Comparison of ENCODE assay signal across 12 mouse cellular contexts in genomic region chr17:71986998-71987397, GRCm38 (mm10).
DNase-seq lines count a peak whose midpoint lies in the region; ATAC-seq and TF ChIP-seq lines count a peak whose summit lies in the region.
"Had no signal": no experiment of that assay in that cellular context is flagged by ENCODE, and none has a peak within 500 bp of the region (broad histone marks: within the 10 kb centered on the region; RNA-seq: fewer than 3 reads in every experiment).

No protein-coding gene starts in this region.

- H3K4me1 ChIP-seq in heart, embryonic 12.5 days (replicated peaks) = 0 out of 2 replicates have a peak, but pooled peaks cover 5% of the 10 kb centered on the region
- peaks cover 3% of the 10 kb centered on the region; the same call in 1 of the 2 replicates for H3K4me1 ChIP-seq in heart, adult 2 months (ENCODE audit: control insufficient read depth, insufficient read depth, low read length)
- no peaks in the 10 kb centered on the region for H3K4me1 ChIP-seq in kidney, postnatal 0 days (replicated peaks; ENCODE audit: insufficient read depth, low read length)
- H3K4me1 ChIP-seq in liver, embryonic 12.5 days = no peaks in the 10 kb centered on the region
- peaks cover 23% of the 10 kb centered on the region for H3K4me1 ChIP-seq in neural tube, embryonic 13.5 days (replicated peaks)

- TF ChIP-seq CTCF in heart, adult 2 months (IDR thresholded peaks at IDR 0.05) = no peak
- no peak for TF ChIP-seq CTCF in kidney, postnatal 0 days (IDR thresholded peaks at IDR 0.05; ENCODE audit: low read depth)

- H3K27ac ChIP-seq in heart, embryonic 12.5 days (ENCODE audit: poor library complexity, severe bottlenecking) = no peak overlapping the region
- H3K27ac ChIP-seq in heart, adult 2 months = no peak overlapping the region
- H3K27ac ChIP-seq in kidney, postnatal 0 days = no peak overlapping the region
- no peak overlapping the region for H3K27ac ChIP-seq in liver, embryonic 12.5 days
- peak overlapping the region; percentile 82 for H3K27ac ChIP-seq in neural tube, embryonic 13.5 days (replicated peaks)
- H3K27ac ChIP-seq: macrophage had no signal

- H3K9ac ChIP-seq in heart, embryonic 12.5 days = no peak overlapping the region
- no peak overlapping the region for H3K9ac ChIP-seq in heart, adult 2 months (ENCODE audit: low read depth, low read length)
- no peak overlapping the region for H3K9ac ChIP-seq in kidney, postnatal 0 days (ENCODE audit: low read depth, low read length)
- no peak overlapping the region for H3K9ac ChIP-seq in liver, embryonic 12.5 days
- H3K9ac ChIP-seq in neural tube, embryonic 13.5 days = no peak overlapping the region
- H3K9ac ChIP-seq: hindbrain, embryonic 12.5 days had no signal

- ATAC-seq in heart, embryonic 12.5 days (ENCODE audit: insufficient number of reproducible peaks, low FRiP score) = no peak
- no peak for ATAC-seq in kidney, postnatal 0 days (replicated peaks; ENCODE audit: low FRiP score, low read depth)
- ATAC-seq in liver, embryonic 12.5 days = no peak
- ATAC-seq in neural tube, embryonic 13.5 days (ENCODE audit: low read depth) = 0 out of 2 replicates have a peak, but pooled peaks have one; percentile 40
- ATAC-seq in monocyte, adult 5-6 weeks (replicated peaks; ENCODE audit: insufficient number of reproducible peaks, low FRiP score, low TSS enrichment, poor library complexity, severe bottlenecking) = no peak

- no peaks in the 10 kb centered on the region for H3K27me3 ChIP-seq in heart, embryonic 12.5 days (replicated peaks)
- H3K27me3 ChIP-seq in heart, adult 2 months (ENCODE audit: control insufficient read depth, insufficient read depth, low read length) = no peaks in the 10 kb centered on the region
- no peaks in the 10 kb centered on the region for H3K27me3 ChIP-seq in kidney, postnatal 0 days (ENCODE audit: insufficient read depth, low read length)
- H3K27me3 ChIP-seq in liver, embryonic 12.5 days (replicated peaks) = no peaks in the 10 kb centered on the region
- H3K27me3 ChIP-seq in neural tube, embryonic 13.5 days = no peaks in the 10 kb centered on the region
- H3K27me3 ChIP-seq: hindbrain, embryonic 12.5 days had no signal

- no peaks in the 10 kb centered on the region for H3K79me2 ChIP-seq in heart, adult 2 months (replicated peaks; ENCODE audit: control insufficient read depth, insufficient read depth, low read length)

- no peaks in the 10 kb centered on the region for H3K9me3 ChIP-seq in heart, embryonic 12.5 days (replicated peaks)
- no peaks in the 10 kb centered on the region for H3K9me3 ChIP-seq in kidney, postnatal 0 days (replicated peaks; ENCODE audit: low read length)
- H3K9me3 ChIP-seq in liver, embryonic 12.5 days (replicated peaks) = no peaks in the 10 kb centered on the region
- no peaks in the 10 kb centered on the region for H3K9me3 ChIP-seq in neural tube, embryonic 13.5 days
- H3K9me3 ChIP-seq: hindbrain, embryonic 12.5 days had no signal

- 33% methylated on average over 8 of the region's 8 CpGs for WGBS in heart, embryonic 12.5 days
- WGBS in heart, adult 2 months = 63% methylated on average over 8 of the region's 8 CpGs
- 36% methylated on average over 8 of the region's 8 CpGs for WGBS in kidney, postnatal 0 days
- 32% methylated on average over 7 of the region's 8 CpGs for WGBS in liver, embryonic 12.5 days (ENCODE audit: insufficient replicate concordance)
- 53% methylated on average over 8 of the region's 8 CpGs for WGBS in neural tube, embryonic 13.5 days

- DNase-seq in heart, adult 2 months = no peak
- no peak for DNase-seq in kidney, postnatal 0 days (ENCODE audit: low spot score)
- DNase-seq in kidney, adult 9 months = no peak
- DNase-seq: layer of hippocampus, adult 9-11 months; right cerebral cortex, postnatal 25 days had no signal

- H3K4me3 ChIP-seq in heart, embryonic 12.5 days = no peak overlapping the region
- no peak overlapping the region for H3K4me3 ChIP-seq in heart, adult 2 months
- no peak overlapping the region for H3K4me3 ChIP-seq in kidney, postnatal 0 days (replicated peaks; ENCODE audit: low read depth, low read length)
- H3K4me3 ChIP-seq in liver, embryonic 12.5 days = no peak overlapping the region
- no peak overlapping the region for H3K4me3 ChIP-seq in neural tube, embryonic 13.5 days
- H3K4me3 ChIP-seq: erythroblast, embryonic 14.5 days; hindbrain, embryonic 12.5 days had no signal

- TF ChIP-seq POLR2A in heart, adult 2 months (IDR thresholded peaks at IDR 0.05; ENCODE audit: insufficient read depth, low read depth, low read length) = no peak

- no peak for TF ChIP-seq EP300 in heart, adult 2 months (IDR thresholded peaks at IDR 0.05; ENCODE audit: insufficient read depth, low read depth, low read length)

- H3K4me2 ChIP-seq in heart, embryonic 12.5 days = peak overlapping the region; percentile 30
- peak overlapping the region; percentile 36 for H3K4me2 ChIP-seq in kidney, postnatal 0 days (ENCODE audit: low read length)
- H3K4me2 ChIP-seq in liver, embryonic 12.5 days = peak overlapping the region; percentile 25
- H3K4me2 ChIP-seq in neural tube, embryonic 13.5 days = no peak overlapping the region
- H3K4me2 ChIP-seq: hindbrain, embryonic 12.5 days had no signal

- intact Hi-C loops in heart, adult 2 months (cut with DNase I) = no loop called here

- no peaks in the 10 kb centered on the region for H3K36me3 ChIP-seq in heart, embryonic 12.5 days
- no peaks in the 10 kb centered on the region for H3K36me3 ChIP-seq in heart, adult 2 months (ENCODE audit: control insufficient read depth, insufficient read depth, low read length)
- no peaks in the 10 kb centered on the region for H3K36me3 ChIP-seq in kidney, postnatal 0 days (ENCODE audit: insufficient read depth, low read length)
- no peaks in the 10 kb centered on the region for H3K36me3 ChIP-seq in liver, embryonic 12.5 days
- H3K36me3 ChIP-seq in neural tube, embryonic 13.5 days = no peaks in the 10 kb centered on the region
- H3K36me3 ChIP-seq: hindbrain, embryonic 12.5 days had no signal
